Mouse (Mus musculus) layer of hippocampus, adult 2 months (tissue): ENCODE measurements around the gene Chrnd. TPM values are rescaled to one million over a fixed set of nuclear protein-coding genes. Genes with fewer than 3 reads are reported as not detected.

Experiments
- DNase-seq, 2 experiments: peaks; one replicate each; pipeline ENCODE4 v3.0.0; 2022; ENCODE audit warnings: low spot score in 2 of 2
- H3K27ac ChIP-seq: fragments of 200-600 bp; 2 replicates; pipeline ENCODE4 v1.8.1; 2022
- H3K4me3 ChIP-seq: fragments of 200-600 bp; 2 replicates; pipeline ENCODE4 v1.8.1; 2022; ENCODE audit warnings: mild to moderate bottlenecking
- CTCF ChIP-seq: fragments of 200-600 bp; conservative IDR thresholded peaks from 2 replicates; pipeline ENCODE4 v1.8.1; 2022; ENCODE audit warnings: antibody characterized with exemption, mild to moderate bottlenecking, moderate library complexity
- total RNA-seq, 2 experiments: library from RNA; stranded (reverse); gene quantifications; 2 replicates each; pipeline ENCODE4 v1.2.3; 2021

The Chrnd gene
- total RNA-seq, 2 experiments from 2014 or later = not detected

DNA sequence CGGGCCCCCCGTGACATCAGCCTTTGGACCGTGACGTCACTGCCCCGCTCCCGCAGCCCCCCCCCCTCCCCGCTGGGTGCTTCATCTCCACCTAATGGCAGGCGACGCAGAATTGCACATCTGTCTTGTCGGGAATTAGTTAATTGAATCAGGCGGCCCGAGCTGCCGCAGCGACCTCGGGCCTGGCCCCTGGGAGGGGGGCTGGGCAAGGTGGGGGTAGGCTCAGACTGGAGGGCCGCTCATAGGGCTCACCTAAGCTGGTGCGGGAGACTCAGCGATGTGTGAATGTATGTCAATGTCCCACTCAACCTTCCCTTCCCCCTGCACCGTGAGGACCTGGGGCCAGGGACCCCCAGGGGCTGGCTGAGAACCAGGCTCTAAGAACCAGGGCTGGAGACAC, 19.9 kb upstream of the Chrnd start:
- H3K4me3 ChIP-seq = no peak overlapping the region
- no peak overlapping the region for H3K27ac ChIP-seq
- TF ChIP-seq CTCF = no peak
- no peak for DNase-seq

DNA sequence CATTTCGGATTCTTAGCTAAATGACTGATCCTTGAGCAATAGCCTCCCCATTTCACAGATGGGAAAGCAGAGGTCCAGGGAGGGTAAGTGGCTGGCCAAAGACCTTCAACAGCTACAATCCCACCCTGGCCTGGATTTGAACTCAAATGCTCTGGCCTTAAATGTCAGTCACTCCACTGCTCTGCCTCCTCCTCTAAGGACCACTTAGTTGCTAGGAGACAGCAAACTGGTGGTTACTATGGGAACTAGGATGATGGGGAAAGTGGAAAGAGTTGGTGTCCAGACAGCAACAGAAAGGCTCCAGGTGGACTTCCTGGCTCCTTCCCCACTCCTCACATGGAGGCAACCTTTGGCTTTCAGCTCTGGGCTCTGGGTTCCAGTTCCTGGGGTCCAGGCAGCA, 19.1 kb upstream of the Chrnd start:
- no peak for DNase-seq
- TF ChIP-seq CTCF = no peak
- H3K4me3 ChIP-seq = no peak overlapping the region
- H3K27ac ChIP-seq = no peak overlapping the region

DNA sequence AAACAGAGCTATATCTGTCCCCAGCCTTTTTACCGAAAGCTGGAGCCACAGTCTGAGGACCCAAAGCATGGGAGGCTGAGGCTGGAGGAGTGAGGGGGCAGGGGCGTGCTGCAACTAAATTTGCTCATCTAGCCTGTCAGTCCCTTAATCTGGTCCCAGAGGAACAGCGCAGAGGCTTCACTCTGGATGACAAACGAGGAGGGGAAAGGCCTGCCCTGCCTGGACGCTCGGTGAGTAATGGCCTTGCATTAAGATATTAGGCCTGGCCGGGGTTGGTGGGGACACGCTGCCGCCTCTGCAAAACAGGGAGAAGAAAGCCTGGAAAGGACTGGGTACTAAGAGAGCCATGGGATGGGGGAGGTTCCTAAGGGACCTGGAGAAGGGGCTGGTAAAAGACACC, 18.1 kb upstream of the Chrnd start:
- no peak overlapping the region for H3K27ac ChIP-seq
- no peak for TF ChIP-seq CTCF
- H3K4me3 ChIP-seq = no peak overlapping the region
- DNase-seq = no peak

DNA sequence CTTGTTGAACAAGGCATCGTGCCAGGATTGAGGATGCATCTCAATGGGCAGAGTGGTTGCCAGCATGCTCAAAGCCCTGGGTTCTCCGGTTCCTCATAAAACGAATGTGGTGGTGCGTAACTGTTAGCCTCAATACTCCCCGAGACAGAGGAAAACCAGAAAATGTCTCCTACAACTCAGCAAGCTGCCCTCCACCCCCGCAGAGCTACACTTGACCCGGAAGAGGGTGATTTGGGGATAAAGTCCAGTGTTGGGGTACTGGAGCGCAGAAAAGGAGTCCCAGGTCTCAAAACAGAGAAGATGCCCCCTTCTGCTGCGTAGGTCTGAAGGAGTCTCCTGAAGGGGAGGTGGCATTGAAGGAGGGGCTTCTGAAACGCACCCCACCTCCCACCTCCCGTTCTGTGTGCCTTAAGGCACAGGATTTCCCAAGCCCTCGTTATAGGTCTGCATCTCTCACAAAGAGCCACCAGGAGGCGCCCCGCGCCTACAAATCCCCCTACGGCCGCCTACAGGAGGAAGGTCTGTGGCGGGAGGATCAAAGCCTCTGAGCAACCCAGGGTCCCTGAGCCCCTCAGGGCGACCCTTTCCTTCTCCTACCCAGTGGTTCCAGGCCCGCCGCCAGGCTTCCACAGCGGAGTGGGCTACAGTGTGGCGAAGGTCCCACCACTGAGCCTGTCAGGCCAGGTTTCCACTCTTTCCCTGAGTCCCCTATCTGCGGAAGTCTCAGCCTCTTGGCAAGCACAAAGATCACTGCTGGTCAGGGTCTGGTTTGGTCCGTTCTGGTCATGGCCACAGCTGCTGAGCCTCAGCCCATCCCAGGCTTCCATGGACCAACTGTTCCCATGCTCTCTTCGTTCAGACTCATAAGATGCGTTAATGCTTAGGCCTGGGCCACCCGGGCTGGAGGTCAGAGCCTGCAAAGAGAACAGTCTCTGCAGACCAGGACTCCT, 16.1 kb upstream of the Chrnd start:
- H3K4me3 ChIP-seq = no peak overlapping the region
- H3K27ac ChIP-seq = no peak overlapping the region
- peak; percentile 38 to 62 for DNase-seq
- TF ChIP-seq CTCF = peak; percentile 90

DNA sequence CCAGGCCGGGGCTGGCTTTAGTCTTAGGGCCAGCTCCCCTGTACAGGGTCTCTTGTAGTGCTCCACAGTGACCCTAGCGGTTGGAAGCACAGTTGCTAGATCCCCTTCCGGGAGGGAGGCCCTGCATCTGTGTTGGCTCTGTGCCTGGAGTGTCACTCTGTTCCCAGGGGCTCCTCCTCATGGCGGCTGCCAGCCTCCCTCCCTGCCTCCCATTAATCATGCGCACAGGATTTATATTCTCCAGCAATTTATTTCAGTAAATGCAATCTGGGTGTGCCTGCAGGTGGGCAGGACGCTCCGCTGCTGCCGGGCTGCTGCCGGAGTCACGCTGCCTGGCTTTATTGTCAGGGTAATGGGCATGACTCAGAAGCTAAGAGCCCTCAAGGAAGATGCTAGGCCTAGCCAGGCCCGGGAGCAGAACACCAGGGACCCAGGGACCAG, 14.5 kb upstream of the Chrnd start:
- 0 out of 2 replicates have a peak overlapping the region, but pooled peaks have one; percentile 2 for H3K27ac ChIP-seq
- no peak overlapping the region for H3K4me3 ChIP-seq
- TF ChIP-seq CTCF = peak; percentile 72
- DNase-seq = peak; percentile 55 to 65

DNA sequence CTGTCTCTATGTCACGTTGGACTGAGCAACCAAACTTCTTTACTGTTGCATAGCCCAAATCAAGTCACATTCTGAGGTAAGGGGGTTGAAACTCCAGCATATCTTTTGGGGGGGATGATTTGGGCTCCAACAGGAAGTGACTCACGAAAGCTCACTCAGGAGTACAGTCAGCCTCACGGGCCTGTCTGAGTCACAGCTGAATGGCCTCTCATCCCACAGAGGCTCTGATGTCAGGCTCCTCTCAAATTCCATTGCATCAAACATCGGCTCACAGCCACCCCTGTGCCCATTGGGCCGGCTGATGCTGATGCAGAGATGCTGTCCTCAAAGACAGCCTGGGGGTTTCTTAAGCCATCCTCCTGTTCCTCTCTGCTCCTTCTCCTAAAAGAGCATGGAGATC, 9.5 kb upstream of the Chrnd start:
- Histone ChIP-seq H3K27ac (no peak overlapping the region), H3K4me3 (no peak overlapping the region)
- DNase-seq = no peak
- no peak for TF ChIP-seq CTCF

GRCm38 (mm10) chr1:87183013-87183412, 7.4 kb upstream of the Chrnd start, which contains the start of gene Prss56:
TSS of gene Prss56 (plus strand) at chr1:87183313.
- Histone ChIP-seq H3K4me3 (no peak within 1 kb of the TSS), H3K27ac (no peak within 1 kb of the TSS)
- no peak for TF ChIP-seq CTCF
- no peak for DNase-seq

- Histone ChIP-seq H3K27ac (no peak overlapping the region), H3K4me3 (peak overlapping the region; percentile 32; the same call in 1 of the 2 replicates)
- DNase-seq = no peak
- no peak for TF ChIP-seq CTCF
These were observed 6.2 kb upstream of the Chrnd start for GRCm38 (mm10) chr1:87183998-87184750.

- H3K4me3 ChIP-seq = peak overlapping the region; percentile 32; the same call in 1 of the 2 replicates
- TF ChIP-seq CTCF = peak; percentile 75
- DNase-seq = peak; percentile 54 to 81
- H3K27ac ChIP-seq = no peak overlapping the region
These were observed 5.7 kb upstream of the Chrnd start for GRCm38 (mm10) chr1:87184751-87185139.

DNA sequence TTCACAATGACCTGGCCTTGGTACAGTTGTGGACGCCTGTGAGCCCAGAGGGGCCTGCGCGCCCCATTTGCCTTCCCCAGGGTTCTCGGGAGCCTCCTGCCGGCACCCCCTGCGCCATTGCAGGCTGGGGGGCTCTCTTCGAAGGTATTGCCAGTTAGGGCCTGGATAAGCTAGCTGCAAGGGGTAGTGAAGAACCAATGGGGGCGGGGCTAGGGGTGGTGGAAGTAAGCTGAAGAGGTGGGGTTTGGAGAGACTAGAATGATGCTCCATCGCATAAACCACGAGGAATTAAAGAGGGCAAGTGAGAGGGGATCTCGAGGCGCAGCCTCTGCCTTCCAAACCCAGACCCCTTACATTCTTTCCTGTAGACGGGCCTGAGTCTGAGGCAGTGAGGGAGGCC, 4.9 kb upstream of the Chrnd start:
- H3K4me3 ChIP-seq = no peak overlapping the region
- no peak overlapping the region for H3K27ac ChIP-seq
- no peak for TF ChIP-seq CTCF
- no peak for DNase-seq

DNA sequence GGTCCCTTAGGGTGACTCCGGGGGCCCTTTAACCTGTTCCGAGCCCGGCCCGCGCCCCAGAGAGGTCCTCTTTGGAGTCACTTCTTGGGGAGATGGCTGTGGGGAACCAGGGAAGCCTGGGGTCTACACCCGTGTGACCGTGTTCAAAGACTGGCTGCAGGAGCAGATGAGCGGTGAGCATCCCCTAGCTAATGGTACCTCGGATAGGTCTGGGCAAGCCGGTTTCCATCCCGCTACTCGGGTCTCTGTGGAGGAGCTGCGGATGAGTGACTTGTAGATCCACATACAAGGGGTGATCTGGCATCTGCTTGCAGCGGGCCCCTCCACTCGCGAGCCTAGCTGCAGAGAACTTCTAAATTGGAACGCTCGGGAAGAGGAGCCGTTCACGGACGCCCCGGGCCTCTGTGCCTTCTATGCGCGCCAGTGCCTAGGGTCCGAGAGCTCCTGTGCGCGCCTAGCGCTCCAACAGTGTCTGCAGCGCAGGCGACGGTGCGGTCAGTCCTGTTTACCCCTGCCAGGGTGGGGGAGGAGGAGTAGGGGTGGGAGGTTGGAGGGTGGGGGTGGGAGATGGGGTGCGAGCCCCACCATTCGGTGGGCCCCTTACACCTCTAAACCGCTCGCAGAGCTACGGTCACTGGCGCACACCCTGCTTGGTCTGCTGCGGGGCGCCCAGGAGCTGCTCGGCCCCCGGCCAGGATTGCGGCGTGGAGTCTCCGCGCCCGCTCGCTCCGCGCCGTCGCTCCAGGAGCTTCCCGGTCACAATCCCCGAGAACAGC, 4.0 kb upstream of the Chrnd start:
- H3K4me3 ChIP-seq = peak overlapping the region; percentile 61
- no peak overlapping the region for H3K27ac ChIP-seq
- DNase-seq = no peak
- no peak for TF ChIP-seq CTCF

DNA sequence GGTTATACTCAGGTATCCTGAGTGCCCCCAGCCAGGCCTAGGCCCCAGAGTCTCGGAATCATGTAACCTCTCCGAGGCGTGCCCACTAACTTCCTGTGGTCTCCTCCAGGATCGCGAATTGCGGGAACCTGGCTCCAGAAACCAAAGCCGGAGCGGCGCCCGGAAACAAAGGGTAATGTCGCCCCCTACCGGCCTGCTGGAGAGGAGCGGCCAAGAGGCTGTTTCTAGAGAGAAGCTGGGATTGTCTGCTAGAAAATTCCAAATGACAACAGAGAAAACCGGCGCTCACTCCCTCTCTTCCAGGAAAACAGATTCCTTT, 3.4 kb upstream of the Chrnd start:
- H3K27ac ChIP-seq = no peak overlapping the region
- peak; percentile 93 for TF ChIP-seq CTCF
- peak overlapping the region; percentile 61 for H3K4me3 ChIP-seq
- peak; percentile 61 to 79 for DNase-seq

DNA sequence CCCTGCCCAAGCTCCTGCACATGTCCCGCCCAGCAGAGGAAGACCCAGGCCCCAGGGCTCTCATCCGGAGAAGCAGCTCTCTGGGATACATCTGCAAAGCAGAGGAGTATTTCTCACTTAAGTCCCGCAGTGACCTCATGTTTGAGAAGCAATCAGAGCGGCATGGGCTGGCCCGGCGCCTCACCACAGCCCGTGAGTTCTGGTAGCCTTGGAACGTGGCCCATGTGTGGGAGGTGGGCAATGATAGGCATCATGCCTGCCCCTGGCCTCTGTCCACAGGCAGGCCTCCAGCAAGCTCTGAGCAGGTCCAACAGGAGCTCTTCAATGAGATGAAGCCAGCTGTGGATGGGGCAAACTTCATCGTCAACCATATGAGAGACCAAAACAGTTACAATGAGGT, 6.9 kb downstream of the Chrnd start:
- DNase-seq = no peak
- TF ChIP-seq CTCF = no peak
- no peak overlapping the region for H3K4me3 ChIP-seq
- H3K27ac ChIP-seq = no peak overlapping the region
